Mouse (Mus musculus): ENCODE measurements around the gene Vps51.
A peak's percentile ranks its signal among the peaks of the same experiment; 100 is the strongest.

Vps51 gene

DNA sequence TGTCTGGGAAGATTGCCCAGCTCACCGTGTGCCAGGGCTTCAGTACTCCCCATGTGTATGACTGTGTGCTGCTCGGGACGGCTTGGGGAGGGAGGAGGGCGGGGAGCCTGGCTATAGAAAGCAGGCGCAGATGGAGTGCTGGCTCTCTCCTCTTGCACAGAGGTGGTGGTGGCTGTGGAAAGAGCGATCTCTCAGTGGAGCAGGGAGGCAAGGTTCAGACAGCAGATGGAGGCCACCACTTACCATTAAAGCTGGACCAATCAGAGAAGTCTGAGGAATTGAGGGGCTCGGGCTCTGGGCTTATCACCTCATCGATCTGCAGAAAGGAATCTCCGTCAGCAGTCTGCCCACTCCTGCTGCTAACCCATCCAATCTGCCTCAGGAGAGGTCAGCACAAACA lies 5.1 kb upstream of the Vps51 start, which contains the start of gene Gm28374:
TSS of gene Gm28374 (minus strand) at position 101 of the 400 bp plus-strand sequence.
- ATAC-seq (ENCODE audit: insufficient number of reproducible peaks, low FRiP score, low TSS enrichment) = no peak

GRCm38 (mm10) chr19:6079983-6080480 lies 3.0 kb upstream of the Vps51 start, which contains the start of gene Tmem262:
Tmem262 (plus strand) TSS chr19:6080033.
- no peak for ATAC-seq (ENCODE audit: insufficient number of reproducible peaks, low FRiP score, low TSS enrichment)

DNA sequence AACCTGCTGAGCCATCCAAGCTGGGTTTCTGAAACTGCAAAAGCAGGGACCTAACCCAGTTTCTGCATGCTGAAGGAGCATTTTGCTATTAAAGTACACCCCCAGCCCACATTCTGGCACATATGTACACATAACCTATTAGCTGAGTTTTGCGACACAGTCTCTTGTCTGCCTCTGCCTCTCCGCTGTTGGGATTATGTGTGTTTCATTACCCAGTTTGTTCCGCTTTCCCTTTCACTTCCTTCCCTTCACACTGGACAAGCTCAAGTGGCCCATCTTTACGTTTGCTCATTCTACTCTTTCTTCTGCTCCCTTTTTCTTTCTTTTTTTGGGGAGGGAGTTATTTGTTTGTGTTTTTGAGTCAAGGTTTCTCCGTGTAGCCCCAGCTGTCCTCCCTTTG lies 3.1 kb downstream of the Vps51 start:
- ATAC-seq (ENCODE audit: insufficient number of reproducible peaks, low FRiP score, low TSS enrichment) = no peak

DNA sequence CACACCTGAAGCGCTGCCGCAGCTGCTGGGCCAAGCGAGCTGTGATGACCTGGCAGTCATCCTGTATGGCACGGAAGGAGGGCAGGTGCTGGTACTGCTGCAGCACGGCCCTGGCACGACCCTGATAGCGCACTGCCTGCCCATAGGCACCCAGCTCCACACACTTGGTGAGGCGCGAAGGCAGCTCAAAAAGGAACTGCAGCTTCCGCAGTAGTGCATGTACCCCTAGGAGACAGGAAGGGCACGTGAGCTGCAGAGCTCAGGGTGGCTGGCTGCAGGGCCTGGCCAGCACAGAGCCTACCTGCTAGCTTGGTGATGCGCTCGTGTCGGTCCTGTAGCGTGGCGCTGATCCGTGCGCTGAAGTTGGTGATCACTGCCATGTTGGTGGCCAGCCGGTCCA lies 5.8 kb downstream of the Vps51 start:
- ATAC-seq (ENCODE audit: insufficient number of reproducible peaks, low FRiP score, low TSS enrichment) = no peak

- ATAC-seq (ENCODE audit: insufficient number of reproducible peaks, low FRiP score, low TSS enrichment) = no peak
Measured at GRCm38 (mm10) chr19:6070571-6071250, 6.3 kb downstream of the Vps51 start.

DNA sequence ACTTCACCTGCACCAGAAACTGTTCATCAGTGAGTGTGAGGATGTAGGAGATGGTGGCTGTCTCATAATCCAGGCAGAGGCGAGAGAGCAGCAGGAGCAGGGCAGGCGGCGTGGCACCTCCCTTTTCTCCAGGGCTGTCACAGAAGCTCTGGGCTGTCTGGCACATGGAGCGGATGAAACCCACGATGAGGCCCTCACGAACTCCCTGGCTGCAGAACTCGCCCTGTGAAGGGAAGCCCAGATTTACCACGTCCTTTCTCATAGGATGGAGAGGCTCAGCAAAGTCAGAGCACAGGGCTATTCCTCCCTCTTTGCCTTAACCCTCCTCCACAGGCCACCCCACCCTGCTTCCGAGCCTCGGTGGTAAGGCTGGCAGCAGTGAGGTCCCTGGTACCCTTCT lies 7.2 kb downstream of the Vps51 start:
- ATAC-seq (ENCODE audit: insufficient number of reproducible peaks, low FRiP score, low TSS enrichment) = no peak

DNA sequence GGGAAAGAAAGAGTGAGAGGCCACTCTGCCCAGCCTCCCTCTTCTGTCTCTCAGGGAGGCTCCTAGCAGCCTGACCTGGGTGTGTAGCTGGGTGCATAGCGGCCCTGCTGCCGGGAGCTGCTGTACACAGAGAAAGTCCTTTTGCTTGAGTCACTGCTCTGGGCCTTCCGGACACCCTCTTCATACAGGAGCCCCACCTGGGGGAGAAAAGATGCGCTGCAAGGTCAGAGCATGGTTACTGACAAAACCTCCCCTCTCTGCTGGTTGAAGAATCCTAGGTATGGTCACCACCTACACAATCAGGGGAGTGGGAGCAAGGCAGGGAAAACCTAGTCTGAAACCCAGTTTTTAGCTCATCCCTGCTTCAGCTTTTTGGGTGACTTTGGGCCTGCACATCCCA lies 8.1 kb downstream of the Vps51 start:
- no peak for ATAC-seq (ENCODE audit: insufficient number of reproducible peaks, low FRiP score, low TSS enrichment)

DNA sequence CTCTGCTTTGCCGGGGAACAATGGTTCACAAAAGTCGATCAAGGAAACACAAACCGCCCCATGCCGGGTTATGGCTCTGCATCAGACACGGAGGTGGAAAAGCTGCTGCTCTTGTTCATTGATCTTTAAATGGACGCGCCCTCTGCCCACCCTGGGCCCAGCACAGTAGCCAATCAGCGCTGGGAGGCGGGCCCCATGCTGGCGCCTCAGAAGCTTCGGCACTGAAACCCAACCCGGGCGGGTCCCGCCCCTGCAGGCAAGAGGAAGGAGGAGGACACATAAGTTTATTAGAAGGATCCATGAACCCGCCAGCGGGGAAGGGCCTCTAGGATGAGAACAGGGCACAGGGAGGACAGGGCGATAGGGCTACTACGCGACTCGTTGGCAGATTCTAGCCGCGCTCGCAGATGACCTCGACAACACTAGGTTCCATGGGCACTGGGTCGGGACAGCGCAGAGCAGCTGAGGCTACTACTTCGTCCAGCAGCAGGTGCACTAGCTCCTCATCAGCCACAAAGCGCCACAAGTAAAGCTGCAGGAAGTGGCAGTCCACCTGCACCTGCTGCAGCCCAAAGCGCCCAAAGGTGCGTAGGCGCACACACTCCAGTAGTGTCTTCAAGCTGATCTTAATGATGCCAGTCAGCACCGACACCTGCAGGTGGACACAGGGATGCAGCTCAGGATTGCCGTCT lies 9.2 kb downstream of the Vps51 start, which contains the start of gene Tm7sf2:
TSS of gene Tm7sf2 (minus strand) at position 650 of the 692 bp plus-strand sequence.
- peak; percentile 69; the same call in 1 of the 2 replicates for ATAC-seq (ENCODE audit: insufficient number of reproducible peaks, low FRiP score, low TSS enrichment)

- peak; percentile 63 for ATAC-seq (ENCODE audit: insufficient number of reproducible peaks, low FRiP score, low TSS enrichment)
Measured at GRCm38 (mm10) chr19:6067011-6067723, 9.9 kb downstream of the Vps51 start.

DNA sequence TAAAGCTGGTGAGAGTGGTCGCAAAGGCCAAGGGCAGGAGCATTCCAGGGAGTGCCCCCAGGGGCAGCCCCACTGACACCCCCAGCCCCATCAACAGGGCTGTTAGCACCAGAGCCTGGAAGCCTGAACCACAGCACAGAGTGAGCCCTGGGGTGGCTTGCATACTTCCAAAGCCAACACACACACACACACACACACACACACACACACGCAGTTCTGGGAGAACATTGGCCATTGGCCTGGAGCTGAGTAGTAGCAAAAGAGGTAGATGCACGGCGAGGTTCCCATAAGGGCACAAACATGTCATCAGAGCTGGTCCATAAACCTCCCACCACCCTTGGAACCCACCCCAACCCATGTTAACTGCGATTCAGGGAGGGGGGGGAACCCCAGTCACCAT lies 10.5 kb downstream of the Vps51 start:
- ATAC-seq (ENCODE audit: insufficient number of reproducible peaks, low FRiP score, low TSS enrichment) = no peak

GRCm38 (mm10) chr19:6063081-6063480 lies 13.9 kb downstream of the Vps51 start:
- no peak for ATAC-seq (ENCODE audit: insufficient number of reproducible peaks, low FRiP score, low TSS enrichment)

DNA sequence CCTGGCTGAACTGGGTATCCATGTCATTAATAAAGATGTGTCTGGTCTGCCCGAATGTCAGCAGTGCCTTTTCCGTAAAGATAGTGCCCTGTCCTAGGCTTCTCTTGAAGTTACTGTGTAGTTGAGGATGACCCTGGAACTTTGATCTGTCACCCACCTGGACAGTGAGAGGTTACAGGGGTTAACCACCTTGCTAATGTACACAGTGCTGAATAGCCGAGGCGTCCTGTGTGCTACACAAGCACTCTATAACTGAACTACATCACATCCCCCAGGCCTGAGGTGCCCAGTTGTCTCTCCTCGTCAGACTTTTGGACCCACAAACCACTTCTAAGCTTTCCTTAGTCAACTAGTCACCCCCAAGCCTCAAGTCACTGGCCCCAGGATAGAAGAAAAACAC lies 14.6 kb downstream of the Vps51 start:
- ATAC-seq (ENCODE audit: insufficient number of reproducible peaks, low FRiP score, low TSS enrichment) = no peak

GRCm38 (mm10) chr19:6061641-6062302 lies 15.3 kb downstream of the Vps51 start:
- no peak for ATAC-seq (ENCODE audit: insufficient number of reproducible peaks, low FRiP score, low TSS enrichment)

DNA sequence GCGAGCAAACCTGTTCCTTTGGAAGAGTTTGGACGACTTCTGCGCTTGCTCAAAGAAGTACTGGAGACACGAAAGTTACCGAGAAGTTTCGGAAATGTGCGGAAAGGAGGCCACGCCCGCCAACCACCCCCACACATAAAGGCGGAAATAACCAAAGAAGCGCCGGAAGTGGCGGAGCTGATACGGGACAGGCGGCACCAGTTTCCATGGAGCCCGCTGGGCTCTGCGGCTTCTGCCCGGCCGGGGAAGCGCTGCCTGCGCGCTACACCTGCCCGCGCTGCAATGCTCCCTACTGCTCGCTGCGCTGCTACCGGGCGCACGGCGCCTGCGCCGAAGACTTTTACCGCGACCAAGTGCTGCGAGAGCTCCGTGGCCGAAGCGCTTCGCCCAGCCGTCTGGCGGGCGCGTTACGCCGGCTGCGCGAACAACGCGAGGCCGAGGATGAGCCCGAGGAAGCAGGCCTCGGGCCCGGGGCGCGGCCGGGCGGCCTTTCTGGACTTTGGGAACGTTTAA lies 16.0 kb downstream of the Vps51 start, which contains the start of gene Znhit2:
TSS of gene Znhit2 (plus strand) at position 172 of the 513 bp plus-strand sequence.
- peak; percentile 57; the same call in 1 of the 2 replicates for ATAC-seq (ENCODE audit: insufficient number of reproducible peaks, low FRiP score, low TSS enrichment)

DNA sequence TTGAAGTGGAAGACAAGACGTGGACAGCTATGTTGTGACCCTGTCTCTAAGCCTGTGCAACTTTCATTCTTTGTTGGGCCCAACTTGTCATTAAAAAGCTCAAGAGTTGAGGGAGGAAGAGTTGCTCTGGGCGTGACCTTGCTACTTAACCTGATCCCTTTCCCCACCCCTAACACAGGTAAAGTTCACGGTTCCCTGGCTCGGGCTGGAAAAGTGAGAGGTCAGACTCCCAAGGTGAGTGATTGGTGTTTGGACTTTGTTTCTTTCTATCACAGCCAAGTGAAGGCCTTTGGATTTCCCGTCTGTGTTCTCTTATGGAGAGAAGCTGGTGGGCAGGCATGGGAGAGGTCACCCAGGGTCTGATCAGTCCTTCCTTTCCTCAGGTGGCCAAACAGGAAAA lies 18.1 kb downstream of the Vps51 start:
- no peak for ATAC-seq (ENCODE audit: insufficient number of reproducible peaks, low FRiP score, low TSS enrichment)

DNA sequence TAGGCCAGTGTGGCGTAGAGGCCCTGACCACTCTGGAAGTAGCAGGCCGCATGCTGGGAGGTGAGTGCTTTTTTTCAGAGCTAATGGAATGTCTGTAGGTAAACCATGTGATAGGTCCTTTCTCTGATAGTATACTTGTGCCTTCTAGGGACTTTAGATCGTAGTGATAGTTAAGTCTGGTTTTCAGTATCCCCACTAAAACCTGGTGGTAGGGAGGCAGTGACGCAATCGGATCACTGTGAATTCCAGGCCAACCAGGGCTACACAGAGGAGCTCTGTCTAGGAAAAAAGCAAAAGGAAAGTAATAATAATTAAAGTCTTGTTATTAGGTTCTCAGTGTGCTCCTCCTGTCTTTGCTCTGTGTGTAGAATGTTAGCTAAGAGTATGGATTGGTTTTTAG lies 18.5 kb downstream of the Vps51 start:
- ATAC-seq (ENCODE audit: insufficient number of reproducible peaks, low FRiP score, low TSS enrichment) = no peak

- ATAC-seq (ENCODE audit: insufficient number of reproducible peaks, low FRiP score, low TSS enrichment) = peak; percentile 77; the same call in 1 of the 2 replicates
Measured at GRCm38 (mm10) chr19:6057313-6058096, 19.5 kb downstream of the Vps51 start, which contains the start of the genes Mrpl49 and Fau. Mrpl49 (minus strand) TSS chr19:6057785. Fau (plus strand) TSS chr19:6057844.

- no peak for ATAC-seq (ENCODE audit: insufficient number of reproducible peaks, low FRiP score, low TSS enrichment)
Measured at GRCm38 (mm10) chr19:6056696-6057095, 20.3 kb downstream of the Vps51 start.

- ATAC-seq (ENCODE audit: insufficient number of reproducible peaks, low FRiP score, low TSS enrichment) = no peak
Measured at GRCm38 (mm10) chr19:6054296-6054695, 22.7 kb downstream of the Vps51 start.
